Mouse (Mus musculus) lung, adult 2 months (tissue): ENCODE data around the gene Kbtbd8. TPM values are rescaled to one million over a fixed set of nuclear protein-coding genes. Genes with fewer than 3 reads are reported as not detected.

ENCODE experiments used
- DNase-seq: peaks from one replicate; pipeline ENCODE4 v3.0.0; 2022
- H3K4me1 ChIP-seq: fragments of 200-500 bp; 2 replicates; pipeline ENCODE4 v1.6.1; 2011; ENCODE audit warnings: low read length; ENCODE audit not compliant: control insufficient read depth, insufficient read depth
- H3K4me3 ChIP-seq: fragments of 200-500 bp; replicated peaks from 2 replicates; pipeline ENCODE3; 2011; ENCODE audit warnings: low read depth, mild to moderate bottlenecking, control low read depth, low read length; ENCODE audit errors: extremely low read depth
- CTCF ChIP-seq: fragments of 200-500 bp; IDR thresholded peaks from 2 replicates; pipeline ENCODE4 v1.5.1; 2011; ENCODE audit warnings: mild to moderate bottlenecking, low read length, control low read depth; ENCODE audit not compliant: insufficient read depth
- POLR2A ChIP-seq: fragments of 200-500 bp; IDR thresholded peaks from 2 replicates; pipeline ENCODE4 v1.6.1; 2011; ENCODE audit warnings: low read depth, mild to moderate bottlenecking, control low read depth, low read length, borderline replicate concordance; ENCODE audit errors: extremely low read depth
- WGBS: fragments of 180-500 bp; shearing (Covaris S2); methylation state at CpG from one replicate; pipeline ENCODE4 v1.1.7; 2018; 5-methylcytosine and 5-hydroxymethylcytosine counted together
- polyA plus RNA-seq: library from polyadenylated mRNA; depleted of rRNA; stranded (reverse); fragments of >200 nt; gene quantifications from 2 replicates; pipeline ENCODE4 v1.2.3, GENCODE M21; 2012; rRNA removed

Kbtbd8 gene
- polyA plus RNA-seq = 0.23 and 0.32 TPM in 2 replicates

GRCm38 (mm10) chr6:95116946-95117345, at the start of gene Kbtbd8:
Gene Kbtbd8, plus strand, starts transcription at chr6:95117240.
- TF ChIP-seq CTCF = no peak
- no peak for TF ChIP-seq POLR2A
- Histone ChIP-seq H3K4me3 (peak within 1 kb of the TSS; percentile 91), H3K4me1 (no peaks in the 10 kb centered on the region; the same call in 1 of the 2 replicates)
- WGBS = 17% methylated on average over 13 of the region's 13 CpGs
- DNase-seq = peak; percentile 21

- no peak for DNase-seq
- Histone ChIP-seq H3K4me3 (no peak overlapping the region), H3K4me1 (no peaks in the 10 kb centered on the region)
- TF ChIP-seq CTCF (no peak), POLR2A (no peak)
- WGBS = 88% methylated on average over 10 of the region's 10 CpGs
Observed at GRCm38 (mm10) chr6:95069753-95070152, 47.3 kb upstream of the Kbtbd8 start.

DNA sequence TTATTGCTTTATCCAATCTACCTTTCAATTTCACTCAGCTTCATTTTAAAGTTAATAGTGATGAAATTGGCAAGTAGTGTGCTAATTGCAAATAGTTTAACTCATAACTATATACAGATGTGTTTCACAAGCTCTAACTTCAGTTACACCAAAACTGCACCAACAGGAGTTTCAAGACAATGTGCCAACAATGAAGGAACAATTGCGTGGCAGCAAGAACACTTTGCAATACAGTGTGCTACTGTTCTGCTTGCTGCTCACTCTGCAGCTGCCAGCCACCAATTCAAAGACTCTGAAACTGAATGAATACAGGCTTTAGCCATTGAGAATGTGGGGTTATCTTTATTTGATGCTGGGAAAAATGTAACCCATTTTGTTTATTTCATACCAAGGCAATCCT, 31.8 kb upstream of the Kbtbd8 start:
- no peak for DNase-seq
- no peak overlapping the region for H3K4me3 ChIP-seq
- WGBS = 66% methylated on average over 1 of the region's 1 CpGs
- no peak for TF ChIP-seq POLR2A
- no peak for TF ChIP-seq CTCF
- H3K4me1 ChIP-seq = no peaks in the 10 kb centered on the region

DNA sequence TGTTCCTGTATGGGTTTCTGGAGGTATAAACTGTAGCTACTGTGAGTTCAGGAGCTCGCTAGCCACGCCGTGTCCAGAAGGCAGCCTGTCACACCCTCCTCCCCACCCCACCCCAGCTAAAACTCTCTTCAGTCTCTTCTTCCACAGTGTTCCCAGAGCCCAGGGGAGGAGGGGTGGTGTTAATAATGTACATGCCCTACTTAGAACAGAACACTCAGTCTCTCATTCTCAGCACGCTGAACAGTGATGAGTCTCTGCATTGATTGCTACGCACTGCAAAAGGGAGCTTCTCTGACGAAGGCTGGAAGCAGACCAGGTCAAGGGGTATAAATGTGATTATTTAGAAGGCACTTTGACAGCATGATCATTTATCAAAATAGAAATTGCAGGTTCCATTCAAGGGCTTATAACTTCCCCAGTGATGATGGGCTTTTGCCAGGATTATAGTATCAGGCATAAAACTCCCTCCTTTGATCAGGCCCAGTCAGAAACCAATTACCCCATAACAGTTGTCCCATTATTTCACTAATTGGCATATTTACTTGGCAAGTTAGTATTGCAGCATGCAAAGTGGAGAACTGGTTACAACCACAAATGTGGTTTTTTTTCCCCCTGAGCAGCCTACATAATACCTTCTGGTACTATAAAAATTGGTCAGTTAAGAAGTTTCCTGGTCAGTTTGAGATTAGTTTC, 29.7 kb upstream of the Kbtbd8 start:
- H3K4me1 ChIP-seq = no peaks in the 10 kb centered on the region
- no peak overlapping the region for H3K4me3 ChIP-seq
- WGBS = 84% methylated on average over 6 of the region's 6 CpGs
- no peak for TF ChIP-seq POLR2A
- TF ChIP-seq CTCF = no peak
- DNase-seq = no peak

- TF ChIP-seq POLR2A (no peak), CTCF (no peak)
- no peaks in the 10 kb centered on the region for H3K4me1 ChIP-seq
- no peak overlapping the region for H3K4me3 ChIP-seq
- WGBS = 39% methylated on average over 4 of the region's 4 CpGs
- DNase-seq = no peak
Observed at GRCm38 (mm10) chr6:95088075-95088474, 29.0 kb upstream of the Kbtbd8 start.

- no peak for DNase-seq
- H3K4me3 ChIP-seq = no peak overlapping the region
- no peaks in the 10 kb centered on the region for H3K4me1 ChIP-seq
- TF ChIP-seq POLR2A = no peak
- 43% methylated on average over 2 of the region's 2 CpGs for WGBS
Observed at GRCm38 (mm10) chr6:95094695-95095094, 22.3 kb upstream of the Kbtbd8 start.

DNA sequence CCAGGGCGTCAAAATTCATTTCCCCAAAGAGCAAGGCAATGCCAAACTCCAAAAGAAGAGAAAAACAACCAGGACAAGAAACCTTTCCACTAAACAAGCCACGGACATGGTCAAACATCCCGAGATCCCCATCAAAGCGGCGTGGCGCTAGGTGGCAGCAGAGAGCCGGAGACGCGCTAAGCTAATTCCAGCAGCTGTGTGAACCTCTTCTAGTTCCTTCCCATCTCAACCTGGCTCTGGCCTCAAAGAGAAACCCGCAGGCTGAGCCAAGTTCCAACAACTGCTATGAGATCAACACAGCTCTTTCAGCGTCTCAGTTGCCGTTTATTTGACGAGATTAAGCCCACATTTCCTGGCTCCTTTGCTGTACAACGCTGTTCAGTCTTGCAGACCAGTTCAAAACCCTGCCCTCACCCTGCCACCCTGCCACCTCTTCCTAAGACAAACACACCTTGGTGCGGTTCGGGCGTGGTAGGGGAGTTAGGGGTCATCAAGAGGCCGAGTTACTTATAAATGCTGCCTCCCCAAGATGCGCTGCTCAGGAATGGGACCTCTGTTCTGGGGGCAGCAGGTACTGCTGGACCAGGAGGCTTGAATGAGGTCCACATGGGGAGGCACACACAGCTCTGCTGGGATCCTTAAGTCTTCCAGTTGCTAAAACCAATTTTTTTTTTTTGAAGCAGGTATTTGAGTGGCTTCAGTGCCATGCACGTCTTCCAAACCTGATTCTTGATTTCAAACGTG, 18.5 kb upstream of the Kbtbd8 start:
- no peak for TF ChIP-seq POLR2A
- TF ChIP-seq CTCF = peak; percentile 95
- H3K4me1 ChIP-seq = no peaks in the 10 kb centered on the region
- DNase-seq = peak; percentile 77
- 16% methylated on average over 21 of the region's 21 CpGs for WGBS
- no peak overlapping the region for H3K4me3 ChIP-seq

DNA sequence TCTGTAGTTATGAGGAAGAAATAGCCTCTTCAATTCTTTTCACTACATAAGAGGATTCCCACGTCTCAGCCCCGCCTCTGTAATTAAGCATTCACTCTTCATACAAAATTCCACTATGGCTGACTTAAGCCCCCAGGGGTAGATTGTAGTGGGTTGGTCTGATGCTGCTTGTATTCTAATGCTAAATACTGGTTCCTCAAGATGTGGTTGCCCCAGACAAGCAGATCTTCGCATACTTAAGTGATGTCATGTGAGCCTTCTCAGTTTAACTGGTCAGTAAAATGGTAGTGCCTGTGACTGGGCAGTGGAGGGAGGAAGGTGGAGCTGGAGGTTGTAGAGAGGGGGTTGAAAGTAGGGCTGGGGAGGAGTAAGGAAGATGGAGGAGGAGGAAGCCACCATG, 13.3 kb upstream of the Kbtbd8 start:
- TF ChIP-seq CTCF = no peak
- no peak for TF ChIP-seq POLR2A
- 72% methylated on average over 3 of the region's 3 CpGs for WGBS
- no peak for DNase-seq
- H3K4me3 ChIP-seq = no peak overlapping the region
- no peaks in the 10 kb centered on the region for H3K4me1 ChIP-seq

DNA sequence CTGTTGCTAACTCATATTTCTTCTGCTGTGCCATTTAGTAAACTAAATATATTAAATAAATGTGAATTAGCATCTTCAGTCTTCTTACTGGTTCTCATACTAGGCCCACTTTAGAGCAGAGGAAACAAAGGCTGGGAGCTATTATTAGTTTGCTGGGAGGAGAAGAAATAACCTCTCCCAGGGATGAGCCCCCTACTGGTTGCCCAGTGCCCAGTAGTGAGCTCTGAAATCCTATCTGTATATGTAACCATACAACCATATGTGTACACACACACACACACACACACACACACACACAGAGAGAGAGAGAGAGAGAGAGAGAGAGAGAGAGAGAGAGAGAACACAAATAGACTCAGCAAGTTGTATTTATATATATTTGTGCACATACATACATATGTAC, 8.6 kb upstream of the Kbtbd8 start:
- no peak for TF ChIP-seq CTCF
- no peak for TF ChIP-seq POLR2A

DNA sequence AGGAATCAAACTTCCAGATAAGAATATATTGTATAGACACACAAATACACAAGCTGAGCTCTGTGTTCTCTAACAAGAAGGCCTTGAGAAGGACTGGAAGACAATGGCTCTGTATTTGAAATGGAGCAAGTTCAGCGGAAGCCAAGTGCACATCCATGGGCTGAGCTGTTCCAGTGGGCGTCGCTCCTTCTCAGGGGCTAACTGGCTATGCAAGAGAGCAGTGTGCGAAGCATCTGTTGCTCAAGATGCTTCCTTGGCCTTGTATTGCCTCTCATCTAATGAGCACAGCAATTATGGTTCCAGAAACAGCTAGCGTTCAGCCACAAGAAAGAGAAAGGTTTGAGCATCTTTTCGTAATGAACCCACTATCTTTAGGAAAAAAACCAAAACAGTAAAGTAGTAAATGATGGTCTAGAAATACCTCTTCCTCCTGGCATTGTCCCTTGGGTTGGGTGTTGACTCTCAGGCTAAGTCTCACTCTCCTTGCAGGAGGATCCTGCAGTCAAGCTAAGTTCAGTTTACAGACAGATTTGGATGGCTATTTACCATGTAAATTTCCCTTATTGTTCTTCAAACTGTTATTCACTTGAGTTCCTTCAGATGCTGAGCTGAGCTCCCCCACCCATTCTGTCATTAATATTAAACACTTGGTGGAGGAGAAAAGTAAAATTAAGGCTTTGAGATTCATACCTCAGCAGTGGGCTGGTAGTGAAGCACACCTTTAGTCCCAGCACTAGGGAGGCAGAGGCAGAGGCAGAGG, 7.2 kb upstream of the Kbtbd8 start:
- no peak for DNase-seq
- no peak for TF ChIP-seq CTCF
- no peak for TF ChIP-seq POLR2A
- Histone ChIP-seq H3K4me3 (no peak overlapping the region), H3K4me1 (no peaks in the 10 kb centered on the region)
- WGBS = 90% methylated on average over 6 of the region's 6 CpGs

More for the DNA sequence above, 8.6 kb upstream of the Kbtbd8 start:
- Histone ChIP-seq H3K4me3 (no peak overlapping the region), H3K4me1 (no peaks in the 10 kb centered on the region)
- no peak for DNase-seq
